Mouse (Mus musculus) hindbrain, embryonic 13.5 days (tissue): ENCODE data around the gene Iqcb1. TPM values are rescaled to one million over a fixed set of nuclear protein-coding genes. Genes with fewer than 3 reads are reported as not detected.
A peak's percentile ranks its signal among the peaks of the same experiment; 100 is the strongest.

Experiments
- ATAC-seq: fragments of 200-750 bp; cut with Nextera tagmentation; 2 replicates; pipeline ENCODE4 v1.8.0; 2017; ENCODE audit warnings: moderate TSS enrichment; ENCODE audit not compliant: low FRiP score
- H3K27ac ChIP-seq: fragments of 300-500 bp; sonication (generic); 2 replicates; pipeline ENCODE4 v1.5.1; 2015; ENCODE audit warnings: inconsistent platforms, mild to moderate bottlenecking, moderate library complexity
- H3K27me3 ChIP-seq: fragments of 300-500 bp; sonication (generic); 2 replicates; pipeline ENCODE4 v1.6.1; 2015; ENCODE audit warnings: mild to moderate bottlenecking, inconsistent platforms
- H3K36me3 ChIP-seq: fragments of 300-500 bp; sonication (generic); 2 replicates; pipeline ENCODE4 v1.6.1; 2015; ENCODE audit warnings: mild to moderate bottlenecking, inconsistent platforms
- H3K4me1 ChIP-seq: fragments of 300-500 bp; sonication (generic); replicated peaks from 2 replicates; pipeline ENCODE4 v1.6.1; 2015; ENCODE audit warnings: inconsistent platforms
- H3K4me2 ChIP-seq: fragments of 300-500 bp; sonication (generic); 2 replicates; pipeline ENCODE4 v1.6.1; 2015; ENCODE audit warnings: inconsistent platforms, mild to moderate bottlenecking, moderate library complexity
- H3K4me3 ChIP-seq: fragments of 300-500 bp; sonication (generic); 2 replicates; pipeline ENCODE4 v1.5.1; 2015; ENCODE audit warnings: mild to moderate bottlenecking, inconsistent platforms
- H3K9ac ChIP-seq: fragments of 300-500 bp; sonication (generic); 2 replicates; pipeline ENCODE4 v1.6.1; 2015; ENCODE audit warnings: mild to moderate bottlenecking, inconsistent platforms
- H3K9me3 ChIP-seq: fragments of 300-500 bp; sonication (generic); 2 replicates; pipeline ENCODE4 v1.6.1; 2016; ENCODE audit warnings: inconsistent platforms
- WGBS: fragments of 180-500 bp; shearing (Covaris S2); methylation state at CpG from one replicate; pipeline ENCODE4 v1.1.7; 2015; 5-methylcytosine and 5-hydroxymethylcytosine counted together
- polyA plus RNA-seq: library from polyadenylated mRNA; unstranded; fragments of >200 nt; fragmentation: Nextera tagmentation; extraction: Ambion mirVana; gene quantifications from 2 replicates; pipeline ENCODE4 v1.2.1, GENCODE M21; 2015

Iqcb1 gene
- 68.8 and 69.8 TPM in 2 replicates for polyA plus RNA-seq

- Histone ChIP-seq H3K9ac (peak within 1 kb of the TSS; percentile 85), H3K9me3 (no peaks in the 10 kb centered on the region), H3K4me1 (peaks cover 9% of the 10 kb centered on the region), H3K36me3 (no peaks in the 10 kb centered on the region), H3K4me3 (peak within 1 kb of the TSS; percentile 89), H3K27ac (peak within 1 kb of the TSS; percentile 76), H3K27me3 (peaks cover 10% of the 10 kb centered on the region), H3K4me2 (peak within 1 kb of the TSS; percentile 78)
- peak; percentile 99 for ATAC-seq
- WGBS = 0% methylated on average over 64 of the region's 64 CpGs
These were observed at the start of gene Iqcb1 for GRCm38 (mm10) chr16:36828054-36828786. Gene Iqcb1 (plus strand): TSS chr16:36828385.

GRCm38 (mm10) chr16:36784146-36784545, 44.0 kb upstream of the Iqcb1 start:
- peak overlapping the region; percentile 53 for H3K27ac ChIP-seq
- no peaks in the 10 kb centered on the region for H3K27me3 ChIP-seq
- 83% methylated on average over 2 of the region's 2 CpGs for WGBS
- H3K4me3 ChIP-seq = peak overlapping the region; percentile 12; the same call in 1 of the 2 replicates
- ATAC-seq = no peak
- H3K4me2 ChIP-seq = peak overlapping the region; percentile 15; the same call in 1 of the 2 replicates
- no peaks in the 10 kb centered on the region for H3K36me3 ChIP-seq
- H3K4me1 ChIP-seq = no peaks in the 10 kb centered on the region
- no peaks in the 10 kb centered on the region for H3K9me3 ChIP-seq
- 0 out of 2 replicates have a peak overlapping the region, but pooled peaks have one; percentile 49 for H3K9ac ChIP-seq

GRCm38 (mm10) chr16:36784594-36785313, 43.4 kb upstream of the Iqcb1 start, which contains the start of gene Slc15a2:
Gene Slc15a2 (minus strand): TSS chr16:36784962.
- peak; percentile 75 for ATAC-seq
- Histone ChIP-seq H3K9me3 (no peaks in the 10 kb centered on the region), H3K36me3 (no peaks in the 10 kb centered on the region), H3K4me2 (peak within 1 kb of the TSS; percentile 15; the same call in 1 of the 2 replicates), H3K27me3 (no peaks in the 10 kb centered on the region), H3K4me3 (peak within 1 kb of the TSS; percentile 12), H3K4me1 (no peaks in the 10 kb centered on the region), H3K27ac (peak within 1 kb of the TSS; percentile 53), H3K9ac (0 out of 2 replicates have a peak within 1 kb of the TSS, but pooled peaks have one; percentile 49)
- whole genome bisulfite sequencing = 76% methylated on average over 10 of the region's 10 CpGs

DNA sequence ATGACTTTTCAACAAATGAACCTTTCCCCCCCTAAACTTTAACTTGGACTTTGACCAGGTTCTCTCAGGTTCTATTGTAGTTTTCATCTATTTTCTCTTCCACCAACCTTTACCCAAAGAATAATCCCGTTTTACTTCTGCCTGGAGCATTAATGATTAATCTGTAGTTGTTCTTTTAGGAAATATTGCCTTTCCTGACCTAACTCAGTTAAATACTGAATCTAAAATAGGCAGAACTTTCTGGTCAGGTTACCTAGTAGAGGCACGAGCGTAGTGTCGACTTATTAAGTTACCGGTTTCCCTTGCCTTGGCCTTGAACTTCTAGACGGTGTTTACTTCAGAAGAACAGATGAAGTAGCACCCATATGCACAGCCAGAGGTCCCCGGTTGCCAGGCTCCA, 41.7 kb upstream of the Iqcb1 start:
- 87% methylated on average over 7 of the region's 7 CpGs for WGBS

DNA sequence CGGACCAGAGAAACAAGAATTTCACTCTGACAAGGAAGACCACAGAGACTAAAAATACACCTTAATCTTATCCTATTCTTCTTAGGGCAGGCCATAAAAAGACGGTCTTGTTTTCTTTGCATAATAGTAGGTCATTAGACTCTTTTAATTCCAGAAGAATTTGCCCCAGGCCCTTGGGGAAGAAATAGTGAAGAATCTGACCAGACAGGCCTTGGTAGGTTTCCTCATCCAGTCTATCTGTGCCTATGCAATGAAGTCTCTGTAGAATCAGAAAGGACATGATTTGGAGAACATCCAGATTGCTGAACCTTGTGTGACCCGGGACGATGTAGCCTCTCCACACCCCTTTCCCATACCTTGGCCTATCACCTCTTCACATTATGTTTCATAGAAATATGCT, 38.0 kb upstream of the Iqcb1 start:
- Histone ChIP-seq H3K9ac (no peak overlapping the region), H3K4me1 (no peaks in the 10 kb centered on the region), H3K36me3 (no peaks in the 10 kb centered on the region), H3K27me3 (no peaks in the 10 kb centered on the region), H3K4me3 (no peak overlapping the region), H3K9me3 (no peaks in the 10 kb centered on the region), H3K4me2 (no peak overlapping the region), H3K27ac (no peak overlapping the region)
- no peak for ATAC-seq
- WGBS = 90% methylated on average over 4 of the region's 4 CpGs

More for the DNA sequence above, 41.7 kb upstream of the Iqcb1 start:
- Histone ChIP-seq H3K4me2 (no peak overlapping the region), H3K9me3 (no peaks in the 10 kb centered on the region), H3K27me3 (no peaks in the 10 kb centered on the region), H3K4me1 (no peaks in the 10 kb centered on the region), H3K4me3 (no peak overlapping the region), H3K9ac (no peak overlapping the region), H3K27ac (no peak overlapping the region), H3K36me3 (no peaks in the 10 kb centered on the region)
- no peak for ATAC-seq

GRCm38 (mm10) chr16:36794976-36795375, 33.2 kb upstream of the Iqcb1 start:
- Histone ChIP-seq H3K4me2 (no peak overlapping the region), H3K9me3 (no peaks in the 10 kb centered on the region), H3K27ac (no peak overlapping the region), H3K36me3 (no peaks in the 10 kb centered on the region), H3K4me3 (no peak overlapping the region), H3K4me1 (no peaks in the 10 kb centered on the region), H3K27me3 (no peaks in the 10 kb centered on the region), H3K9ac (no peak overlapping the region)
- no peak for ATAC-seq
- WGBS = 90% methylated on average over 2 of the region's 2 CpGs

- H3K4me3 ChIP-seq = no peak overlapping the region
- no peaks in the 10 kb centered on the region for H3K9me3 ChIP-seq
- no peak overlapping the region for H3K27ac ChIP-seq
- ATAC-seq = no peak
- no peak overlapping the region for H3K4me2 ChIP-seq
- 75% methylated on average over 2 of the region's 2 CpGs for WGBS
- no peak overlapping the region for H3K9ac ChIP-seq
- H3K36me3 ChIP-seq = no peaks in the 10 kb centered on the region
- no peaks in the 10 kb centered on the region for H3K27me3 ChIP-seq
- no peaks in the 10 kb centered on the region for H3K4me1 ChIP-seq
These were observed 29.9 kb upstream of the Iqcb1 start for GRCm38 (mm10) chr16:36798334-36798733.

DNA sequence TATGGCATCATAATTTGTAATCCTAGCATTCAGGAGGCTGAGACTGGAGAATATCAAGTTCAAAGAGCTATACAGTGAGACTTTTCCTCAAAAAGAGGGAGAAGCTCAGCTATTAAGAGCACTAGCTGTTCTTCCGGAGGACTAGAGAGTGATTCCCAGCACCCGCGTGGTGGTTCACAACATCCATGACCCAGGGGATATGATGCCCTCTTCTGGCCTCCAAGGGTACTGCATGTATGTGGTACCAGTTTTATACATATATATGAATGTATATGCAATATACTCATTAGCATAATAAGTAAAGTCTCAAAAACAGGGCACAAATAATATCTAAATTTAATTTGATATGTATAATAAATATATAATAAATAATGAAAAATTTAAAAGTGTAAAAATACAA, 25.8 kb upstream of the Iqcb1 start:
- no peaks in the 10 kb centered on the region for H3K27me3 ChIP-seq
- WGBS = 89% methylated on average over 3 of the region's 3 CpGs
- ATAC-seq = no peak
- H3K36me3 ChIP-seq = no peaks in the 10 kb centered on the region
- no peak overlapping the region for H3K27ac ChIP-seq
- H3K4me3 ChIP-seq = no peak overlapping the region
- H3K9me3 ChIP-seq = no peaks in the 10 kb centered on the region
- no peaks in the 10 kb centered on the region for H3K4me1 ChIP-seq
- no peak overlapping the region for H3K9ac ChIP-seq
- H3K4me2 ChIP-seq = no peak overlapping the region

- H3K4me3 ChIP-seq = no peak overlapping the region
- no peak overlapping the region for H3K4me2 ChIP-seq
- H3K27ac ChIP-seq = no peak overlapping the region
- 94% methylated on average over 3 of the region's 3 CpGs for WGBS
- no peak for ATAC-seq
- H3K36me3 ChIP-seq = no peaks in the 10 kb centered on the region
- no peak overlapping the region for H3K9ac ChIP-seq
- no peaks in the 10 kb centered on the region for H3K4me1 ChIP-seq
- H3K9me3 ChIP-seq = no peaks in the 10 kb centered on the region
- no peaks in the 10 kb centered on the region for H3K27me3 ChIP-seq
These were observed 19.6 kb upstream of the Iqcb1 start for GRCm38 (mm10) chr16:36808616-36809015.

GRCm38 (mm10) chr16:36813680-36814079, 14.5 kb upstream of the Iqcb1 start:
- 71% methylated on average over 3 of the region's 3 CpGs for WGBS
- ATAC-seq = no peak
- H3K4me2 ChIP-seq = no peak overlapping the region
- no peak overlapping the region for H3K27ac ChIP-seq
- H3K9ac ChIP-seq = no peak overlapping the region
- H3K4me3 ChIP-seq = no peak overlapping the region
- no peaks in the 10 kb centered on the region for H3K36me3 ChIP-seq
- H3K9me3 ChIP-seq = no peaks in the 10 kb centered on the region
- no peaks in the 10 kb centered on the region for H3K4me1 ChIP-seq
- no peaks in the 10 kb centered on the region for H3K27me3 ChIP-seq

- Histone ChIP-seq H3K9ac (no peak overlapping the region), H3K4me3 (no peak overlapping the region), H3K27me3 (no peaks in the 10 kb centered on the region), H3K27ac (no peak overlapping the region), H3K36me3 (no peaks in the 10 kb centered on the region), H3K9me3 (no peaks in the 10 kb centered on the region), H3K4me1 (no peaks in the 10 kb centered on the region), H3K4me2 (no peak overlapping the region)
- ATAC-seq = peak; percentile 65
These were observed 11.3 kb upstream of the Iqcb1 start for GRCm38 (mm10) chr16:36816916-36817315.

DNA sequence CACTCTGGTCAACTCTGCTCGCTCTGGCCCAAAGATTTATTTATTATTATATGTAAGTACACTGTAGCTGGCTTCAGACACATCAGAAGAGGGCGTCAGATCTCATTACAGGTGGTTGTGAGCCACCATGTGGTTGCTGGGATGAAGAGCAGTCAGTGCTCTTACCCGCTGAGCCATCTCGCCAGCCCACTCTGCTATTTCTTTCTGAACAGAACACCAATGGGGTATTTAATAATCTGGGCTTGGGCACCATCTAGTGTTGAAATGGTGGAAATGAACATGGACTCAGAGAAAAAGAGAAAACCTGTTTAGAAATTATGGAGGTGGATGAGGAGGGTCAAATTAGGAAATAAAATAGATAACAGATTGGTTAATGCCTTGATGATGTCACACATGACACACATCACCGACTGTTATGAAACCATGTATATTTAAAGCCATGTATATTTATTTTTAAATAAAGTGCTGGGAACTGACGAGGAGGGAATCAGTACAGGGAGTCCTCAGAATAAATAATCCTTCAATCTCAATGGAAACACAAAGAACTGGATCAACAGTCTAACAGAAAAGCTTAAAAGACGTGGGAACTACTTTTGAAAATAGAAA, 10.8 kb upstream of the Iqcb1 start:
- H3K36me3 ChIP-seq = no peaks in the 10 kb centered on the region
- no peaks in the 10 kb centered on the region for H3K27me3 ChIP-seq
- H3K4me2 ChIP-seq = no peak overlapping the region
- no peak overlapping the region for H3K9ac ChIP-seq
- WGBS = 21% methylated on average over 7 of the region's 7 CpGs
- ATAC-seq = peak; percentile 96
- no peak overlapping the region for H3K4me3 ChIP-seq
- H3K27ac ChIP-seq = no peak overlapping the region
- no peaks in the 10 kb centered on the region for H3K9me3 ChIP-seq
- no peaks in the 10 kb centered on the region for H3K4me1 ChIP-seq
